Mouse (Mus musculus) large intestine, adult 2 months (tissue): ENCODE measurements around the gene Serpina1a. TPM values are rescaled to one million over a fixed set of nuclear protein-coding genes. Genes with fewer than 3 reads are reported as not detected.
"Not testable (repeated sequence)": the region's sequence is repeated elsewhere in the genome, so short reads cannot be mapped to it uniquely, and the experiment has no call there.

Source experiments
- DNase-seq: peaks from one replicate; pipeline ENCODE4 v3.0.0-alpha.2; 2012; ENCODE audit warnings: low read depth, low spot score
- WGBS: fragments of 180-500 bp; shearing (Covaris S2); methylation state at CpG from one replicate; pipeline ENCODE4 v1.1.7; 2018; 5-methylcytosine and 5-hydroxymethylcytosine counted together
- polyA plus RNA-seq: library from polyadenylated mRNA; depleted of rRNA; stranded (reverse); fragments of >200 nt; gene quantifications from 2 replicates; pipeline ENCODE4 v1.2.3, GENCODE M21; 2012; rRNA removed

The Serpina1a gene
- 0.16 and 2.0 TPM in 2 replicates for polyA plus RNA-seq

- WGBS = 35% methylated on average over 9 of the region's 9 CpGs
- DNase-seq = not testable (repeated sequence)
Observed at GRCm38 (mm10) chr12:103863101-103863974, at the start of gene Serpina1a. TSS of gene Serpina1a (minus strand) at chr12:103863562.

- DNase-seq = not testable (repeated sequence)
- WGBS = 86% methylated on average over 12 of the region's 16 CpGs
Observed at GRCm38 (mm10) chr12:103909181-103909580, 45.8 kb upstream of the Serpina1a start.

GRCm38 (mm10) chr12:103907746-103908145, 44.4 kb upstream of the Serpina1a start:
- 10% methylated on average over 1 of the region's 1 CpGs for WGBS

GRCm38 (mm10) chr12:103904837-103905340, 41.5 kb upstream of the Serpina1a start, which contains the start of gene Serpina1c:
TSS of gene Serpina1c (minus strand) at chr12:103904887.
- DNase-seq = not testable (repeated sequence)
- 38% methylated on average over 4 of the region's 4 CpGs for WGBS

More at GRCm38 (mm10) chr12:103907746-103908145, 44.4 kb upstream of the Serpina1a start:
- not testable (repeated sequence) for DNase-seq

- 86% methylated on average over 3 of the region's 3 CpGs for WGBS
- DNase-seq = not testable (repeated sequence)
Observed at GRCm38 (mm10) chr12:103901929-103902328, 38.6 kb upstream of the Serpina1a start.

GRCm38 (mm10) chr12:103866873-103867272, 3.5 kb upstream of the Serpina1a start:
- 31% methylated on average over 1 of the region's 1 CpGs for WGBS
- not testable (repeated sequence) for DNase-seq

- no peak for DNase-seq
- WGBS = 50% methylated on average over 3 of the region's 3 CpGs
Observed at GRCm38 (mm10) chr12:103860976-103861375, 2.4 kb downstream of the Serpina1a start.

GRCm38 (mm10) chr12:103860571-103860970, 2.8 kb downstream of the Serpina1a start:
- DNase-seq = not testable (repeated sequence)
- WGBS = 67% methylated on average over 3 of the region's 4 CpGs

GRCm38 (mm10) chr12:103859584-103859983, 3.8 kb downstream of the Serpina1a start:
- DNase-seq = not testable (repeated sequence)
- WGBS = 68% methylated on average over 3 of the region's 3 CpGs

GRCm38 (mm10) chr12:103853032-103853431, 10.3 kb downstream of the Serpina1a start:
- DNase-seq = not testable (repeated sequence)
- 75% methylated on average over 2 of the region's 2 CpGs for WGBS

GRCm38 (mm10) chr12:103830273-103830672, 33.1 kb downstream of the Serpina1a start, which contains the start of gene Serpina1b:
TSS of gene Serpina1b (minus strand) at chr12:103830373.
- WGBS = 85% methylated on average over 4 of the region's 4 CpGs
- not testable (repeated sequence) for DNase-seq

GRCm38 (mm10) chr12:103827661-103828372, 35.5 kb downstream of the Serpina1a start:
- 29% methylated on average over 6 of the region's 6 CpGs for WGBS
- not testable (repeated sequence) for DNase-seq

- not testable (repeated sequence) for DNase-seq
- 78% methylated on average over 5 of the region's 5 CpGs for WGBS
Observed at GRCm38 (mm10) chr12:103823826-103824225, 39.5 kb downstream of the Serpina1a start.

Other genes with a start within 250 kb of the Serpina1a start
- 2.1 and 3.0 TPM in 2 replicates for gene Serpina10, start 232.1 kb downstream of the Serpina1a start, polyA plus RNA-seq
- gene Serpina6, start 206.3 kb downstream of the Serpina1a start, polyA plus RNA-seq = 0.08 TPM in 1 of 2 replicates, not detected in the other
- 0.06 TPM in 1 of 2 replicates, not detected in the other for gene Serpina16, start 187.4 kb downstream of the Serpina1a start, polyA plus RNA-seq
- 1.4 and 2.3 TPM in 2 replicates for gene Serpina1f, start 168.0 kb downstream of the Serpina1a start, polyA plus RNA-seq
- gene Serpina1d, start 90.0 kb downstream of the Serpina1a start, polyA plus RNA-seq = 0.42 and 0.55 TPM in 2 replicates
- 11.2 and 31.0 TPM in 2 replicates for gene Serpina1b, start 33.2 kb downstream of the Serpina1a start, polyA plus RNA-seq
- gene Serpina1c, start 41.3 kb upstream of the Serpina1a start, polyA plus RNA-seq = 1.4 and 1.5 TPM in 2 replicates
- gene Serpina1e, start 95.4 kb upstream of the Serpina1a start, polyA plus RNA-seq = 0.73 and 1.7 TPM in 2 replicates
- 0.14 and 0.23 TPM in 2 replicates for gene Serpina11, start 126.4 kb upstream of the Serpina1a start, polyA plus RNA-seq
- 0.08 and 0.10 TPM in 2 replicates for gene Serpina9, start 150.2 kb upstream of the Serpina1a start, polyA plus RNA-seq
- 0.02 TPM in 1 of 2 replicates, not detected in the other for gene Serpina12, start 180.9 kb upstream of the Serpina1a start, polyA plus RNA-seq
- not detected in 2 replicates for gene Serpina5, start 237.6 kb upstream of the Serpina1a start, polyA plus RNA-seq
- gene Serpina3a, start 249.2 kb upstream of the Serpina1a start, polyA plus RNA-seq = not detected in 2 replicates